Mouse (Mus musculus) cerebral cortex, adult 2 months (tissue): ENCODE measurements around the gene Scimp.

Experiments used
- WGBS: fragments of 180-500 bp; shearing (Covaris S2); methylation state at CpG from one replicate; pipeline ENCODE4 v1.1.7; 2018; 5-methylcytosine and 5-hydroxymethylcytosine counted together

Gene Scimp

DNA sequence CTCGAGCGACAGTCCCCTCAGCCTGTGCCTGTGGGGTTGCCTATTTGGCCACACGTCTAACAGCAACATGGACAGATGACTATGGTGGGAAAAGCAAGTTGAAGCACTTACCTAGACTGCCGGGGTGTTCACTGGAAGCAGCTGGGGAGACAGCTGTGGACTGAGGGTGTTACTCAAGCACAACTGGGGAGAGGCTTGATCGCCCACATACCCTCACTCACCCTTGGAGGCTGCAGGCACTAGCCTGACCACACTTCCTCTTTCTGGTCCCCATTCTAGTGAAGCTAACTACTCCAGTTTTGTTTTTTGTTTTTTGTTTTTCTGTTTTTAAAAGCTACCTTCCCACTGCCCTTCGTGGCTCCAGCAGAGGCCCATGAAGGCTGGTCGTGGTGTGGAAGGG, at the start of gene Scimp:
Scimp (minus strand) TSS at position 222 of the 400 bp plus-strand sequence.
- WGBS: 88% methylated on average over 7 of the region's 7 CpGs

- WGBS: 68% methylated on average over 1 of the region's 1 CpGs
These were observed 48.0 kb upstream of the Scimp start for GRCm38 (mm10) chr11:70860371-70860770.

DNA sequence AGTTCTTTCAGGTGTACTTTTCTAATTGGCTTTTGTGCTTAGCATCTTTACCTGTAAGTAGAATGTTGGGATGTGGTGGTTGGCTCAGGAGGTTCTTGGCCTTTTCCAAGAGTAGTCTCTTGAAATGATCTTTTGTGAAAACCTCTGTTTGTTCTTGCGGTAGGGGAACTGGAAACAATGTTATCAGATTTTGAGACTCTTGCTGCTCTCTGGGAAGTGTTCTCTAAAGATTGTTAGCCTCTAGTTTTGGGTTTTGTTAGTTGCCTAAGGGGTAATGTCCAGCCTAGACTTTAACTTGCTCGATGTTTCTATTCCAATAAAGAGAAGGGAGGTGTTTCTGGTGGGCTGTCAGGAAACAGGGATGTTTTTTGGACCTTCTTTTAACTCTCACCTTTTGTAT, 33.6 kb upstream of the Scimp start:
- 19% methylated on average over 2 of the region's 2 CpGs for WGBS

DNA sequence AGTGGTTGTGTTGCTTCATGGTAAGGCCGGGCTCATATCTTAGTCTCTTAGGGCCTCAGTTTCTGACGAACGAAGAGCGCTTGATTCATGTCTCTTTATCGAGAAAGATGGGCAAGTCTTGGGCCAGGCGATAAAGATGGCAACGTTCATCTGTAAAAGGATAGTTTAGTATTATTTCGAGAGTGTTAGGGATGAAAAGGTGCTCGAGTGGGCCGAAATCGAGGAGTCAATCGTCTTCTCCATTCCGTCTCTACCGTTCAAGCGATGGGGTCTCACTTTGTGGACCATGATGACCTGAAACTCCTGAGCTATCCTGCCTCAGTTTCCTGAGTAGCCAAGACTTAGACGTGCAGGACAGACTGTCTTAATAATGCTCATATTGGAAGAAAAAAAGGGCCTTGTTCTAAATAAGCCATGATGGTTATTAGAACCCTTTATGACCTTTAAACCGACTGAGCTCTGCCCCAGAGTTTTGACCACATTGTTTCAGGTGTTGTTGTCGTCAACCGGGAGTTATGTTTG, 33.1 kb upstream of the Scimp start:
- 3% methylated on average over 19 of the region's 19 CpGs for WGBS

DNA sequence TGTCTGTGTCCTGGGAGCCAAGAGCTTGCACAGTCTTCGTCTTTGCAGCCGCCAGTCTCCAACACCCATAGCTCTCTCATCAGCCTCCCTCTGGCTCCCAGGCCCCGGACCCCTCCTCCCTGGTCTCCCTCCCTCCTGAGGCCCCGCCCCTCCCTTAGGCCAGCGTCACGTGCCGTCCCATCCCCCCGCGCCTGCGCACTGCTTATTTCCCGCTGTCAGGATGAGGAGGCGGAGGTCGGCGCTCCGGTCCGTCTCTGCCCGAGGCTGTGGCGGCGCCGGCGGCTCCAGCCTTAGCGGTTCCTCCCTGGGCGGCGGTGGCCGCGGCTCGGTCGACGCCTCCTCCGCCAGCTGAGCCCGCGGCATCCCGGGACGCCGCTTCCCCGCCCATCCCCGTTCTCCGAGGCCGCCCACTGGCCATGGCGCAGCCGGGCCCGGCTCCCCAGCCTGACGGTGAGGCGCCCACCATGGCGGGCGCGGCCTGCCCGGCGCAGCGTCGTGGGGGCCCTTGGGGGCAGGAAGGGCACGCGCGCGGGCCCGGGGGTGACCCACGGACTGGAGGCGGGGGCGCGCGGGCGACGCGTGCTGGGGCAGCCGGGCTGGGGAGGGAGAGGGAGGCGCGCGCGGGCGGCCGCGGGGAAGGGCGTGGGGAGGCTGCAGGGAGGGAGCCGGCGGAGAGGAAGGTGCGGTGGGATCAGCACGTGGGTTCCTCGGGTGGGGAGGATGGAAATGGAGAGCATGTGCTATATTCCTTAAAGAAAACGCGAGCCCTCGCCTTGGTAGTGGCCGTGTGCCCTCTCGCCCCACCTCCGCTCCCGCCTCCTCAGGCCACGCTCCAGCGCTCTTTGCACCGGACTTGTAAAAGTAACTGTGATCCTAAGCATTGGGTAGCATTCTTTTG, 32.4 kb upstream of the Scimp start, which contains the start of gene Rabep1:
Rabep1 (plus strand) TSS at position 220 of the 898 bp plus-strand sequence.
- under 1% methylated on average over 79 of the region's 88 CpGs for WGBS

DNA sequence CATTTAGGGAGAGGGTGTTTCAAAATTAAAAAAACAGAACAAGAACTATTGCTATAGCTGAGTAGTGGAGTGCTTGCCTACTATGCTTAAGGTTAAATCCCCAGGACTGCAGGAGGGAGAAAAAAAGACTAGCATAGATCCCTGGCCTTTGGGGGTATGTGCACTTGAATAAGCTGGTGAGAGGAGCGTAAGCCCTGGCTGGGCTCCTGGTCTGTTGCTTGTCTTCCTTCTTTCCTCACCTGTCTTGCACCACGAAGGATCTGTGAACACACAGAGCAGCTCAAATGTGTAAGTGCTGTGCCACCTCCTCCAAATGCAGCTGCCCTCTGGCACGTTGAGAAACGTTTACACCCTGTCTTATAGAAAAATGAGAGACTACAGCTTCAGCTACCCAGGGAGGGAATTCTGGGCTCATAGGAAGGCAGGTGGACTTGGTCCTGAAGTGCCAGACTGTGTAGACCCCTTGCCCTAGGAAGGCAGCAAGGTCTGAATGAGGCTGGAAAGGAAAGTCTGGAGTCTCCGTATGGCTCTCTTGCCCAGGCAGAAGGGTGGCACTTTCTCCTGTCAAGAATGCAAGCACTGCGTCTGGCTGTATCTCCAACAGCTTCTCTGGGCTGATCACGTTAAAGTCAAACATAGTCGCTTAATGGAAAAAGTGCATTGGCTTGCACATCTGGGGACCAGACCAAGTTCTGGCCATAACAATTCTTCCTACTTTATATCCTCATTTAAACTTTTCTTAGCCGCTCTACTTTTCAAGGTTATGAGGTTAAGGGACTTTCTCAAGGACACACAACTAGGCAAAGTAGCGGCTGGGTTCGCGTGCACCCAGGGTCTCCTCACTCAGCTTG, 31.5 kb upstream of the Scimp start:
- WGBS: 14% methylated on average over 12 of the region's 12 CpGs

GRCm38 (mm10) chr11:70842983-70843382, 30.6 kb upstream of the Scimp start:
- WGBS: 90% methylated on average over 4 of the region's 4 CpGs

- 58% methylated on average over 2 of the region's 2 CpGs for WGBS
These were observed 26.2 kb upstream of the Scimp start for GRCm38 (mm10) chr11:70838610-70839009.

DNA sequence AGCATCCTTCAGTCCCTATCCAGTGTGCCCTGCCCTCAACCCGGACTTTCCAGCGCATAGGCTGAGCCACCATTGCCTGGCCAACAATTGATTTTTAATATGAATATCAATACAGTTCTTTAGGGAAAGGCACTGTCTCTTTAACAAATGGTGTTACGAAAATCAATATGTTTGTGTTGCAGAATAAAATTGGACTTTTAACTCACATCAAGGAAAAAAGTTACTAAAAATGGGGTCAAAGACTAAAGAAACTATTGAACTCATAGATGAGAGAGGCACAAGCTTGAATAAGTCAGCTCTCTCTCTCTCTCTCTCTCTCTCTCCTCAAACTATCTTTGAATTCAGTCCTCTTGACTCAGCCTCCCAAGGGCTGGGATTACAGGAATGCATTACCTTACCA, 24.6 kb upstream of the Scimp start:
- WGBS: 94% methylated on average over 3 of the region's 3 CpGs

- 45% methylated on average over 6 of the region's 6 CpGs for WGBS
These were observed 23.0 kb upstream of the Scimp start for GRCm38 (mm10) chr11:70835381-70835831.

GRCm38 (mm10) chr11:70833831-70834230, 21.4 kb upstream of the Scimp start:
- 71% methylated on average over 3 of the region's 3 CpGs for WGBS

- WGBS: 47% methylated on average over 3 of the region's 3 CpGs
These were observed 18.8 kb upstream of the Scimp start for GRCm38 (mm10) chr11:70831201-70831600.

DNA sequence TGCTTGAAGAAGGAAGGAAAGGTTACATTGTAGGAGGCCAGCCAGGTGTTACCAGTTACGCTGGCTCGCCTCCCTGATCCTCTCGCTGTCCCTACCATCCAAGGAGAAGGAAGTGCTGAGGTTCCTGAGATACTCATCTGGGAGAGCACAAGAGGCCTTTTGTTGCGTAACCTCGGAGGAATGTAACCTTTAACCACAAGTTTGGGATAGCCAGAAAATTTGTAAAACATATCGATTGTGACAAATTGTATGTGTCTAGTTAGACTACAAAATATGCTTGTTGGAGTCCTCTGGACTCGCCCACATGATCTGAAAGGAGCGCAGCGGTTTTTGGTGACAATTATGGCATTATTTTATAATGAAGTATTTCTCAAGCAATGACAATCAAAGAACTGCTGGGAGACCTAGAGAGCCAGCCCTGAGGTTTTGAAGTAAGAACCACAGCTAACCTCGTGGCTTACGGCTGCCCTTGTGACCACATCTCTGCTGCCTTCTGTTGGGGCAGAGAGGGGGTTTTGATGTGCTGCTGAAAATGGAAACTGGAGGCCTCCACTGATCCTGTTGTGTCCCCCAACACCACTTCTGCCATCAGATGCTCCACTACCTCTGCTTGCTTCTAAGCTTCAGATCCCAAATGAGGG, 16.7 kb upstream of the Scimp start:
- 89% methylated on average over 11 of the region's 11 CpGs for WGBS

GRCm38 (mm10) chr11:70826207-70826606, 13.8 kb upstream of the Scimp start:
- WGBS: 90% methylated on average over 2 of the region's 2 CpGs

- 79% methylated on average over 17 of the region's 17 CpGs for WGBS
These were observed 9.6 kb upstream of the Scimp start for GRCm38 (mm10) chr11:70821728-70822591.

- WGBS: 89% methylated on average over 8 of the region's 8 CpGs
These were observed 7.7 kb upstream of the Scimp start for GRCm38 (mm10) chr11:70820120-70820519.

GRCm38 (mm10) chr11:70816770-70817169, 4.4 kb upstream of the Scimp start:
- WGBS: 76% methylated on average over 4 of the region's 4 CpGs

DNA sequence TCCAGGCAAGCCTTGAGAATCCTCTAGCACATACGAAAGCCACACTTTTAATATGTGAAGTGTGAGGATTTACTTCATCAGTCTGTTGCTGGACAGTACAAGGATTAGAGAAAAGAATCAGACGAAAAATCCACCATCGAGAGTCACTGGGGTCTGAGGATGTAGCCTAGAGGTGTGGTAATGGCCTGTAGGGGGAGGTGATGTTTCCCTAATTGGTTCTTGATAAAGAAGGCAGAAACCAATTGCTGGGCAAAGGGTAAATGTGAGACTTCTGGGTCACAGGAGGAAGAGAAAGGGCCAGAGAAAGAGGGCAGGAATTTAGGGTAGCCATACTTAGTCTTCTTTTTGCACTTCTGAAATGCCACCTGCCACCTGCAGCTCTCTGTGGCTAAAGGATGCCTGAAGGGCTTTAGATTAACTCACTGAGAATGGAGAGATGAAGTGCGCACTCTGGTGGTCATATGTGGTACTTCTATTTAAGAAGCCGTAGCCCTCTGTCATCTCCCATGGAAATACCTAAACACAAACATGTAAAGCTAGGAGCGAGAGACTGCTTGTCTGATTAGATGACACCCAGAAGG, 3.2 kb upstream of the Scimp start:
- WGBS: 25% methylated on average over 6 of the region's 6 CpGs

GRCm38 (mm10) chr11:70815071-70815470, 2.7 kb upstream of the Scimp start:
- WGBS: 83% methylated on average over 8 of the region's 8 CpGs
